Mouse (Mus musculus) embryonic facial prominence, embryonic 11.5 days (tissue): Measurements from ENCODE around the gene Tmem132b. TPM values are rescaled to one million over a fixed set of nuclear protein-coding genes. Genes with fewer than 3 reads are reported as not detected.

ENCODE experiments used
- ATAC-seq: fragments of 200-750 bp; cut with Nextera tagmentation; replicated peaks from 2 replicates; pipeline ENCODE4 v1.8.0; 2017; ENCODE audit warnings: low read depth; ENCODE audit not compliant: insufficient number of reproducible peaks, low FRiP score, low TSS enrichment
- DNase-seq: peaks from one replicate; pipeline ENCODE4 v3.0.0-alpha.2; 2015; ENCODE audit warnings: low spot score
- H3K27ac ChIP-seq: fragments of 300-500 bp; sonication (generic); replicated peaks from 2 replicates; pipeline ENCODE4 v1.5.1; 2014; ENCODE audit warnings: mild to moderate bottlenecking, low read depth, low read length, control low read depth
- H3K27me3 ChIP-seq: fragments of 300-500 bp; sonication (generic); 2 replicates; pipeline ENCODE4 v1.6.1; 2014; ENCODE audit warnings: mild to moderate bottlenecking, low read length, moderate library complexity, mixed read lengths; ENCODE audit not compliant: control insufficient read depth, insufficient read depth
- H3K36me3 ChIP-seq: fragments of 300-500 bp; sonication (generic); replicated peaks from 2 replicates; pipeline ENCODE4 v1.6.1; 2014; ENCODE audit warnings: low read depth, mild to moderate bottlenecking, low read length, moderate library complexity, mixed read lengths; ENCODE audit not compliant: control insufficient read depth, insufficient read depth
- H3K4me1 ChIP-seq: fragments of 300-500 bp; sonication (generic); 2 replicates; pipeline ENCODE4 v1.6.1; 2014; ENCODE audit warnings: low read length, mixed read lengths; ENCODE audit not compliant: control insufficient read depth, insufficient read depth
- H3K4me2 ChIP-seq: fragments of 300-500 bp; sonication (generic); 2 replicates; pipeline ENCODE4 v1.6.1; 2014; ENCODE audit warnings: low read depth, mild to moderate bottlenecking, control low read depth, low read length, moderate library complexity
- H3K4me3 ChIP-seq: fragments of 300-500 bp; sonication (generic); 2 replicates; pipeline ENCODE4 v1.5.1; 2014; ENCODE audit warnings: low read depth, low read length, control low read depth
- H3K9ac ChIP-seq: fragments of 300-500 bp; sonication (generic); replicated peaks from 2 replicates; pipeline ENCODE4 v1.6.1; 2014; ENCODE audit warnings: mild to moderate bottlenecking, control low read depth, low read length
- H3K9me3 ChIP-seq: fragments of 300-500 bp; sonication (generic); replicated peaks from 2 replicates; pipeline ENCODE4 v1.6.1; 2016; ENCODE audit warnings: mild to moderate bottlenecking, low read length, inconsistent platforms, mixed read lengths; ENCODE audit not compliant: control insufficient read depth
- whole genome bisulfite sequencing: fragments of 180-500 bp; shearing (Covaris S2); extraction: QIAGEN DNeasy Blood & Tissue Kit; methylation state at CpG from one replicate; pipeline ENCODE4 v1.1.7; 2014; 5-methylcytosine and 5-hydroxymethylcytosine counted together
- polyA plus RNA-seq: library from polyadenylated mRNA; unstranded; fragments of >200 nt; fragmentation: Nextera tagmentation; extraction: Ambion mirVana; gene quantifications from 2 replicates; pipeline ENCODE4 v1.2.1, GENCODE M21; 2014

Gene Tmem132b
- polyA plus RNA-seq, 1 experiment from 2014 or later: 0.13 TPM

DNA sequence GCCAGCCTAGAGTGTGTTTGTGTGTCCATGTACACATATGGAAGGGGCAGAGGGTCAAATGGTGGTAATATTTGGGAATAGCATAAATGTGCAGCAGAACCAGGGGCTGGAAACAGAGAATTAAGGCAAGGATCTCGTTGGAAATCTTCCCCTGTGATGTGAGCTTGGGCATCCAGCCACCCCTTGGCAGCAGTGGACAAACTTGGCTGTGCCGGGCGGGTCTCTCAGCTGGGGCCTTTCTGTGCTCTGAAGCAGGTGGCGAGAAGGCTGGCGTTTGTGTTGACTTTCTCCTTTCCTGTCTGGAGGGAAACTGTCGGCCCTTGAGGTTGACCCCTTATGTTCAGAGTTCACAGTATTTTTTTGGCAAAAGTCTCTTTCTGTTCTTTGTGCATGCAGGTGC lies 235.4 kb downstream of the Tmem132b start:
- Histone ChIP-seq H3K4me3 (no peak overlapping the region), H3K9me3 (no peaks in the 10 kb centered on the region), H3K9ac (no peak overlapping the region), H3K36me3 (no peaks in the 10 kb centered on the region), H3K27ac (no peak overlapping the region), H3K27me3 (no peaks in the 10 kb centered on the region), H3K4me1 (no peaks in the 10 kb centered on the region), H3K4me2 (no peak overlapping the region)
- 73% methylated on average over 6 of the region's 6 CpGs for WGBS
- DNase-seq: no peak
- ATAC-seq: no peak

DNA sequence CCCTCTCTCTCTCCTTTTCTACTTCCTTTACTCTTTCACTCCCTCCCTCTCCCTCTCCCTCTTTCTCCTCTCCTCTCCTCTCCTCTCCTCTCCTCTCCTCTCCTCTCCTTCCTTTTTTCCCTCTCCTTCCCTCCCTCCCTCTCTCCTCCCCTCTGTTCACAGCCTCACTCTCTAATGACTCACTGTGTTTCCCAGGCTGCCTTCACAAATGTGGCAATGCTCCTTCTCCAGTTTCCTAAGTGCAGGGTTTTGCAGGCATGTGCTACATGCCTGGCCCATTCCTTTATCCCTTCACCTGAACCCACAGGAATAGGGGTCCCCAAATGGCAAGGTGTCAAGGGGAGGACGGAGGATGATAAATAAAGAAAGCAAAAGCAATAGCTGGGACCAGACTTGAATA lies 236.4 kb downstream of the Tmem132b start:
- Histone ChIP-seq H3K9me3 (no peaks in the 10 kb centered on the region), H3K36me3 (no peaks in the 10 kb centered on the region), H3K27me3 (no peaks in the 10 kb centered on the region), H3K4me2 (no peak overlapping the region), H3K27ac (no peak overlapping the region), H3K4me1 (no peaks in the 10 kb centered on the region), H3K4me3 (no peak overlapping the region), H3K9ac (no peak overlapping the region)
- WGBS: 77% methylated on average over 1 of the region's 1 CpGs
- ATAC-seq (no peak), DNase-seq (no peak)

DNA sequence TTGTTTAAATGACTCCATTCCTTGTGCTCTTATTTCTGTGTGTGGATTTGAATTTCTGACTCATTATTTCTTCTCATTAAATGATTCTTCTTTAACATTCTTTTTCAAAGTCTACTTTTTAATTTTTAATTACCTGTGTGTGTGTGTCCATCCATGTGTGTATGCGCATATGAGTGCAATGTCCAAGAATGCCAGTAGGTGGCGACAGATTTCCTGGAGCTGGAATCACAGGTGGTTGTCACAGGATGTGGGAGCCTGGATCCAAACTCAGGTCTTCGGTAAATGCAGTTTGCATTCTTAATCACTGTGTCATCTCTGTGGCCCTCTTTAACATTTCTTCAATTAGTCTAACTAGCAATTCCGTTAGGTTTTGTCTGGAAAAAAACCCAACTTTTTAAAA lies 240.7 kb downstream of the Tmem132b start:
- WGBS: 91% methylated on average over 4 of the region's 4 CpGs

DNA sequence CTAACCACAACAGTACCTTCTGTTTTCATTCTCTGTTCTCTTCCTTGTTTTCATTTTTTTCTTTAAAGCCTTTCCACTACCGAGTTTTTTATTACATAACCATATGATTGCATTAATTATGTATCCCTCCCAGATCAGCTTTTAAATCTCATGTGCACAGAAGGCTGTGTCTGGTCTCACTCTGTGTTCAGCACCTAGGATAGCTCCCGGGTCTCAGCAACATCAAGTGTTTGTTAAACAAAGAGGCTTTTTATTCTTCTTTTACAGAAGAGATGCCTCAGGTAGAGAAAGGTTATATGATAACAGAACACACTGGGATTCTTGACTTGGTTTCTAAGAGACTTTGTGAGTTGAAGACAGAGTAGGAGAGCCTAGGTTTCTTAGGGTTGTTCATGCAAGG lies 241.2 kb downstream of the Tmem132b start:
- WGBS: 50% methylated on average over 2 of the region's 2 CpGs
- no peak overlapping the region for H3K27ac ChIP-seq
- no peak overlapping the region for H3K4me3 ChIP-seq
- no peaks in the 10 kb centered on the region for H3K4me1 ChIP-seq
- no peak for ATAC-seq
- peak; percentile 56 for DNase-seq
- no peak overlapping the region for H3K9ac ChIP-seq
- H3K9me3 ChIP-seq: no peaks in the 10 kb centered on the region; the same call in 1 of the 2 replicates
- H3K36me3 ChIP-seq: no peaks in the 10 kb centered on the region
- H3K4me2 ChIP-seq: no peak overlapping the region
- H3K27me3 ChIP-seq: no peaks in the 10 kb centered on the region

More for the DNA sequence above, 240.7 kb downstream of the Tmem132b start:
- Histone ChIP-seq H3K9me3 (no peaks in the 10 kb centered on the region; the same call in 1 of the 2 replicates), H3K4me3 (no peak overlapping the region), H3K4me1 (no peaks in the 10 kb centered on the region), H3K36me3 (no peaks in the 10 kb centered on the region), H3K27me3 (no peaks in the 10 kb centered on the region), H3K4me2 (no peak overlapping the region), H3K27ac (no peak overlapping the region), H3K9ac (no peak overlapping the region)
- DNase-seq (no peak), ATAC-seq (no peak)

DNA sequence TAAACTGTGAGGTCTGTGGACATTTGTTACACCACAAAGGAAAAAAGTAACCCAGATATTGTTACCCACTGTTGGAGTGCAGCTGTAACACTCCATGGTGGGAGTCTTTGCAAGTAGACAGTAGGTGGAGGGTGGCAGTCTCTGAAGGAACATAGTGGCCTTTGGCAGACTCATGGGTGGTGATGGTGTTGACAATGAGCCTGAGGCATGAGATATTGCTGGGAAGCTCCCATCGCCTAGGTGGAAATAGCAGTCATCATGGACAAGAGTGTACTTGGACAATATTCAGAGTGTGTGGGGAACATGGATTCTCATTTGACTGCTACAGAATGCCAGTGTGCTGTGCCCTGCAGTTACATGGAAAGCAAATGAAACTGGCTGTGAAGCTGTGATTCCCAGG lies 248.8 kb downstream of the Tmem132b start:
- 97% methylated on average over 1 of the region's 1 CpGs for WGBS

DNA sequence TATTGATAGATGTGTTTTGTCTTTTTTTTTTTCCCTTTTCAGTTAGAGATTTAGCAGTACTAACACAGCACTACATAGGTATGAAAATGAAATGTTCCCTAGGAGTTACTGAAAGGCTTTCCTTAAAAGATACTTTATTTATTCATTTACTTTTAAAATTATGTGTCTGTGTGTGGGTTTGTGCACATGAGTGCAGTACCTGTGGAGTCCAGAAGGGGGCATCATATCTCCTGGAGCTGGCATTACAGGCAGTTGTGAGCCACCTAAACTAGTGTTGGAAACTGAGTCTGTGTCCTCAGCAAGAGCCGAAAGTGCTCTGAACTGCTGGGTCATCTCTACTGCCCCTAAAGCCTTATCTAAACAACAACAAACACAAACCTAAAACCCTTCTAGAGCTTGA lies 261.1 kb downstream of the Tmem132b start:
- H3K9me3 ChIP-seq: no peaks in the 10 kb centered on the region
- DNase-seq: no peak
- H3K27me3 ChIP-seq: no peaks in the 10 kb centered on the region
- H3K27ac ChIP-seq: no peak overlapping the region
- WGBS: 96% methylated on average over 1 of the region's 1 CpGs
- H3K4me1 ChIP-seq: no peaks in the 10 kb centered on the region
- H3K36me3 ChIP-seq: no peaks in the 10 kb centered on the region
- no peak overlapping the region for H3K9ac ChIP-seq
- no peak for ATAC-seq
- no peak overlapping the region for H3K4me2 ChIP-seq
- no peak overlapping the region for H3K4me3 ChIP-seq

More for the DNA sequence above, 248.8 kb downstream of the Tmem132b start:
- Histone ChIP-seq H3K4me2 (no peak overlapping the region), H3K9ac (no peak overlapping the region), H3K9me3 (peaks cover 3% of the 10 kb centered on the region; the same call in 1 of the 2 replicates), H3K4me1 (no peaks in the 10 kb centered on the region), H3K27ac (no peak overlapping the region), H3K27me3 (no peaks in the 10 kb centered on the region), H3K4me3 (no peak overlapping the region), H3K36me3 (no peaks in the 10 kb centered on the region)
- ATAC-seq: no peak
- DNase-seq: no peak

DNA sequence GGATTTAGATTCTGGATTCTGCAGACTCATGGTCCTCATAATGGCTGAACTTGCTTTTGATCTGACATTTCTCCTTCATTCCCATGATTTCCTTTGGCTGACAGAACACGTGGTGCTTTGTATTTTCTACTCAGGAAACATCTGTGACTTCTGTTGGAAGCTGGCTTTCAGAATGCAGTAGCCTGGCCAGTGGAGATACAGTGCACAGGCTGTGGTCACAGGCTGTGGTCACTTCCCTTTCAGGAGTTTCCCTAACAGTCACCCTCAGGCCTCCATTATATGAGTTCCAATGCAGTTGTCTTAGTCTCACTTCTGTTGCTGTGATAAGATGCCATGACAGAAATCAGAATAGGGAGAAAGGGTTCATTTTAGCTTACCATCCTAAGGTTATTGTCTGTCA lies 262.7 kb downstream of the Tmem132b start:
- DNase-seq (no peak), ATAC-seq (no peak)
- WGBS: 62% methylated on average over 1 of the region's 1 CpGs
- Histone ChIP-seq H3K36me3 (no peaks in the 10 kb centered on the region), H3K9ac (no peak overlapping the region), H3K9me3 (no peaks in the 10 kb centered on the region), H3K4me3 (no peak overlapping the region), H3K4me2 (no peak overlapping the region), H3K27ac (no peak overlapping the region), H3K27me3 (no peaks in the 10 kb centered on the region), H3K4me1 (no peaks in the 10 kb centered on the region)

DNA sequence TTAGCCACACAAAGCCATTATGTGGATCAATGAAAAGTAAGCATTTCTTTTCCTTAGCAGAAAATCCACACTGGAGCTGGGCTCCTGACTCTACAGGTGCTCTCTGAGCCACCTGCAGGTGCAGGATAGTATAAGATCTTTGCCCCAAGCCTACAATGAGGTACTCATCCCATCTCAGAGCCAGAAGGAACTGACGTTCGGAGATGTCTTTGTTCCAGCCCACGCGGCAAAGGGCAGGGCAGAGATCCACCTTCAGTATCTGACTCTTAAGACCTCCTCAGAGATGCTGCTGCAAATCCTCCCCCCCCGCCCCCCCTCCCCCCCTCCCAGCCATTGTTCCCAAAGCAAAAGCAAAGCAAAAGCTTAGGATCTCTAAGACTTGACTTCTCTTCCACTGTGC lies 268.0 kb downstream of the Tmem132b start:
- Histone ChIP-seq H3K27ac (no peak overlapping the region), H3K9ac (no peak overlapping the region), H3K4me3 (no peak overlapping the region), H3K36me3 (no peaks in the 10 kb centered on the region), H3K27me3 (no peaks in the 10 kb centered on the region), H3K4me2 (no peak overlapping the region), H3K4me1 (no peaks in the 10 kb centered on the region), H3K9me3 (no peaks in the 10 kb centered on the region)
- WGBS: 35% methylated on average over 5 of the region's 5 CpGs
- no peak for DNase-seq
- ATAC-seq: no peak
